Mouse (Mus musculus) hindbrain, embryonic 13.5 days (tissue): ENCODE measurements around the gene Rnaseh2c. TPM values are rescaled to one million over a fixed set of nuclear protein-coding genes. Genes with fewer than 3 reads are reported as not detected.

Experiments
- polyA plus RNA-seq: library from polyadenylated mRNA; unstranded; fragments of >200 nt; fragmentation: Nextera tagmentation; extraction: Ambion mirVana; gene quantifications from 2 replicates; pipeline ENCODE4 v1.2.1, GENCODE M21; 2015

The Rnaseh2c gene
- polyA plus RNA-seq, 1 experiment from 2014 or later: 80.6 TPM

Other genes with a start within 250 kb of the Rnaseh2c start
- gene Eif1ad, start 235.1 kb upstream of the Rnaseh2c start, polyA plus RNA-seq: 53.3 and 56.4 TPM in 2 replicates
- 330 and 334 TPM in 2 replicates for gene Banf1, start 234.7 kb upstream of the Rnaseh2c start, polyA plus RNA-seq
- gene Sart1, start 213.2 kb upstream of the Rnaseh2c start, polyA plus RNA-seq: 72.1 and 73.0 TPM in 2 replicates
- 0.18 TPM in 1 of 2 replicates, not detected in the other for gene Tsga10ip, start 199.3 kb upstream of the Rnaseh2c start, polyA plus RNA-seq
- gene Drap1, start 176.9 kb upstream of the Rnaseh2c start, polyA plus RNA-seq: 322 and 323 TPM in 2 replicates
- 68.5 and 69.7 TPM in 2 replicates for gene AI837181, start 176.7 kb upstream of the Rnaseh2c start, polyA plus RNA-seq
- gene Fosl1, start 154.3 kb upstream of the Rnaseh2c start, polyA plus RNA-seq: 0.48 TPM in 1 of 2 replicates, not detected in the other
- gene Ccdc85b, start 144.0 kb upstream of the Rnaseh2c start, polyA plus RNA-seq: 9.6 and 10.2 TPM in 2 replicates
- 169 and 179 TPM in 2 replicates for gene Fibp, start 141.3 kb upstream of the Rnaseh2c start, polyA plus RNA-seq
- gene Ctsw, start 133.4 kb upstream of the Rnaseh2c start, polyA plus RNA-seq: 5.0 and 5.8 TPM in 2 replicates
- 45.6 and 48.7 TPM in 2 replicates for gene Efemp2, start 127.9 kb upstream of the Rnaseh2c start, polyA plus RNA-seq
- 42.6 and 49.7 TPM in 2 replicates for gene Mus81, start 113.5 kb upstream of the Rnaseh2c start, polyA plus RNA-seq
- gene Cfl1, start 111.4 kb upstream of the Rnaseh2c start, polyA plus RNA-seq: 3,676 and 3,692 TPM in 2 replicates
- gene 1700020D05Rik, start 98.1 kb upstream of the Rnaseh2c start, polyA plus RNA-seq: 0.58 TPM in 1 of 2 replicates, not detected in the other
- gene Snx32, start 91.3 kb upstream of the Rnaseh2c start, polyA plus RNA-seq: 80.3 and 81.1 TPM in 2 replicates
- gene Ovol1, start 41.2 kb upstream of the Rnaseh2c start, polyA plus RNA-seq: 0.21 TPM in 1 of 2 replicates, not detected in the other
- gene Ap5b1, start 33.8 kb upstream of the Rnaseh2c start, polyA plus RNA-seq: 2.2 and 2.9 TPM in 2 replicates
- gene Kat5, start 8.4 kb downstream of the Rnaseh2c start, polyA plus RNA-seq: 77.2 and 79.7 TPM in 2 replicates
- 30.1 and 35.2 TPM in 2 replicates for gene Rela, start 35.6 kb downstream of the Rnaseh2c start, polyA plus RNA-seq
- 15.0 and 15.4 TPM in 2 replicates for gene Sipa1, start 61.8 kb downstream of the Rnaseh2c start, polyA plus RNA-seq
- 11.6 and 14.4 TPM in 2 replicates for gene Map3k11, start 86.9 kb downstream of the Rnaseh2c start, polyA plus RNA-seq
- 21.3 and 24.4 TPM in 2 replicates for gene Pcnx3, start 87.0 kb downstream of the Rnaseh2c start, polyA plus RNA-seq
- 0.44 and 0.63 TPM in 2 replicates for gene Kcnk7, start 102.5 kb downstream of the Rnaseh2c start, polyA plus RNA-seq
- gene Ehbp1l1, start 124.4 kb downstream of the Rnaseh2c start, polyA plus RNA-seq: 6.7 and 10.1 TPM in 2 replicates
- 184 and 187 TPM in 2 replicates for gene Fam89b, start 127.8 kb downstream of the Rnaseh2c start, polyA plus RNA-seq
- gene Ltbp3, start 139.0 kb downstream of the Rnaseh2c start, polyA plus RNA-seq: 10.6 and 11.2 TPM in 2 replicates
- gene Scyl1, start 169.5 kb downstream of the Rnaseh2c start, polyA plus RNA-seq: 67.6 and 72.4 TPM in 2 replicates